Mouse (Mus musculus) cerebellum, postnatal 14 days (tissue): ENCODE results near the gene Tnfrsf26.
"Not testable (repeated sequence)": the region's sequence is repeated elsewhere in the genome, so short reads cannot be mapped to it uniquely, and the experiment has no call there.

ENCODE experiments used
- DNase-seq, 2 experiments: peaks; one replicate each; pipeline ENCODE4 v3.0.0; 2021; ENCODE audit warnings: mixed read lengths in 2 of 2

Gene Tnfrsf26

DNA sequence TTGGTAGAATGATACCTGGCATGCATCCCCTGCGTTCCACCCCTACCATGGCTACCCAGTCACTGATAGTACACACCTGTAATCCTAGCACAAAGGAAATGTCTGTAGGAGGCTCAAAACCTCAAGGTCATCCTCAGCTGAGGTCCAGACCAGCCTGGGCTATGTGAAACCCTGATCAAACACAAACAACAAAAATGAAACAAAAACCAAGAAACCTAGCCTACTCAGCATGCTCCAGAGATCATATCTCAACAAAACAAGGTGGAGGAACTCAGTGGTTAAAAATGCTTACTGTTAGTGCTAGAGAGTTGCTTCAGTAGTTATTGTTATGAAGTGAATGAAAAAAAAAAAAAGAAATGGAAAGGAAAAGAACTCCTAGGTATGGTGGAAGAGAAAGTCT, at the start of gene Tnfrsf26:
Gene Tnfrsf26, minus strand, starts transcription at position 183 of the 400 bp plus-strand sequence.
- DNase-seq = no peak

DNA sequence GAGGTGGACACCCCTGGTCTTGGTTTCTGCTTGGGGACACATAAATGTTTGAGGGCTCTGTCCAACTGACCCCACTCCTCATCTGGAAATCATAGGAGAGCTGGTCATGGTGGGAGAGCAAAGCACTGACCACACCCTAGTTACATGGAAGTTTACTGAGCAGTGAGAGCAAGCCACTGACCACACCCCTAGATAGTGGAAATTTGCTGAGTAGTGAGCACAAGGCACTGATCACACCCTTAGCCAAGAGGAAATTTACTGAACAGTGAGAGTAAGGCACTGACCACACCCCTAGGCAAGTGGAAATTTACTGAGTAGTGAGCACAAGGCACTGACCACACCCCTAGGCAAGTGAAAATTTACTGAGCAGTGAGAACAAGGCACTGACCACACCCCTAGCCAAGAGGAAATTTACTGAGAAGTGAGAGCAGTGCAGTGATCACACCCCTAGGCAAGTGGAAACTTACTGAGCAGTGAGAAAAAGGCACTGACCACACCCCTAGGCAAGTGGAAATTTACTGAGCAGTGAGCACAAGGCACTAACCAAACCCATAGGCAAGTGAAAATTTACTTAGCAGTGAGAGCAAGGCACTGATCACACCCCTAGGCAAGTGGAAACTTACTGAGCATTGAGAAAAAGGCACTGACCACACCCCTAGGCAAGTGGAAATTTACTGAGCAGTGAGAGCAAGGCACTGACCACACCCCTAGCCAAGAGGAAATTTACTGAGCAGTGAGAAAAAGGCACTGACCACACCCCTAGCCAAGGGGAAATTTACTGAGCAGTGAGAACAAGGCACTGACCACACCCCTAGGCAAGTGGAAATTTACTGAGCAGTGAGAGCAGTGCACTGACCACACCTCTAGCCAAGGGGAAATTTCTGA, 38.1 kb upstream of the Tnfrsf26 start:
- no peak for DNase-seq

DNA sequence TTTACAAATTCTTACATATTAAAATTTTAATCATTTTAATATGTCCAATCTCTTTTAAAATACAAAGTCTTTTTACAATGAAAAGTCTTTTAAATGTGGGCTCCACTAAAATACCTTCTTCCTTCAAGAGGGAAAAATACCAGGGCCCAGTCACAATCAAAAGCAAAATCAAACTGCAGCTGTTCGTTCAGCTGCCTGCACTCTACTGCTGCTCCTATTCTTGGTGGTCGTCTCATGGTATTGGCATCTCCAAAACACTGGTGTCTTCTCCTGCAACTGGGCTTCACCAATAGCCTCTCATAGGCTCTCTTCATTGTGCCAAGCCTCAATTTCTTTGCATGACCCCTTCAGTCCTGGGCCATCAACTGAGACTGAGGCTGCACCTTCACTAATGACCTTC, 34.9 kb upstream of the Tnfrsf26 start:
- no peak for DNase-seq

- no peak for DNase-seq
Observed at GRCm38 (mm10) chr7:143660797-143661196, 32.3 kb upstream of the Tnfrsf26 start.

DNA sequence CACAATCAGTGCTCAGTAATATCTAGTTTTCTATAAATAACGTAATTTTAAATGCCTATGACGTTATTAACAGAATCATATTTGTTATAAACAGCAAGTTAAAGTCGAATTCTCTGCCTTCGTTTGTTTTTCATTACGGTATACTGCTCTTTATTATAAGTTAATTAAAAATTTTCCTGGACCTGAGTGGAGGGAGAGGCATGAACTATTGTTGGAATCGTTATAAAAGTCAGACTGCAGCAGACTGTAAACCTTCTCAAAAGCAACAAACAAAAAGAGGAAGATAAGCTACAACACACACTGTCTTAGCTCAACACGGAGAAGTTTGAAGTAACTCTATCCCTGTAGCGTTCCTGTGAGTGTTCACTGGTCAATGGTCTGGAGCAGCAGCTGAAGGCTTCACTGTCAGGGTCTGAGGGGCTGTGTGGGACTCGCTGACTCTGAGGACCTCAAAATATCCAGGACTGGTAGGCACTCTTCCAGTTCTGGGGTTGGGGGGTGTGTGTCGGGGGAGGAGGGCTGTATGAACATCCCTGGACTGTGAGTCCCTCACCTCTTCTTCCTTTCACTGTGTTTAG, 21.3 kb upstream of the Tnfrsf26 start:
- DNase-seq = not testable (repeated sequence)

DNA sequence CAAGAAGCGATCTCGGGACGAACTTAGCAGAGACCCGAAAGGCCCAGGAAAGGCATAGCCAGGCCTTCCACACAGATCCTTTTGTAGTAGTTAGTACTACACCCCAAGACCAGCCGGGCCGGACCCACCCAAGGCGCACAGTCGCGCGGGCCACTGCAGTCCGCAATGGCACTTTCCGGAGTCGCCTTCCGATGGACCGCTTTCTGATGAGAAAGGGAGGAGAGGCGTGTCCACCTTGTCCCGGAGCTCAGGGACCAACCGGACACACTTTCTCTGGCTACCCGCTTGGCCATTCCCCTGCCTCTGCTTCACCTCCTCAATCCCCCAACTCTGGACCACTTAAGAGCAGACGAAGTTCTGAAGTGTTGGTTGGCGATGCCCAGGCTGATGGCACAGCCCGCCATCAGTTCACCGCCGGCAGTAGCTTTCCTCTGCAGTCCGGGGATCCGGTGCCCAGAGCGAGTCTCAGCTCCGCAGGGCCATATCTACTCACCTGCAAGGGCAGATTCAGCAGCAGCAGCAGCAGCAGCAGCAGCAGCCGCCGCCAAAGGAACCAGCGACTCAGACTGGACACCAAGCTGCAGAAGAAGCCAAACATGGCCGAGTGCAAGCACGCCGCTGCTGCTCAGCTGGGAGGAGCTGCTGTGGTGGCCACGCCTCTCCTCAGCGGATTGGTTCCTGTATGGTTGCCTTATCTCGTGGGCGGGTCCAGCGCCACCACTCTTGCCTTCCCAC, 20.7 kb upstream of the Tnfrsf26 start, which contains the start of gene Tnfrsf22:
Gene Tnfrsf22, minus strand, starts transcription at position 628 of the 735 bp plus-strand sequence.
- DNase-seq = peak; percentile 70 to 75

- DNase-seq = not testable (repeated sequence)
Observed at GRCm38 (mm10) chr7:143643949-143644348, 15.4 kb upstream of the Tnfrsf26 start.

DNA sequence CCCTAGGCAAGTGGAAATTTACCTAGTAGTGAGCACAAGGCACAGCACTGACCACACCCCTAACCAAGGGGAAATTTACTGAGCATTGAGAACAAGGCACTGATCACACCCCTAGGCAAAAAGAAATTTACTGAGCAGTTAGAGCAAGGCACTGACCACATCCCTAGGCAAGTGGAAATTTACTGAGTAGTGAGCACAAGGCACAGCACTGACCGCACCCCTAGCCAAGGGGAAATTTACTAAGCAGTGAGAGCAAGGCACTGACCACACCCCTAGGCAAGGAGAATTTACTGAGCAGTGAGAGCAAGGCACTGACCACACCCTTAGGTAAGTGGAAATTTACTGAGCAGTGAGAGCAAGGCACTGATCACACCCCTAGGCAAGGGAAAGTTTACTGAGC, 8.2 kb upstream of the Tnfrsf26 start:
- DNase-seq = no peak

DNA sequence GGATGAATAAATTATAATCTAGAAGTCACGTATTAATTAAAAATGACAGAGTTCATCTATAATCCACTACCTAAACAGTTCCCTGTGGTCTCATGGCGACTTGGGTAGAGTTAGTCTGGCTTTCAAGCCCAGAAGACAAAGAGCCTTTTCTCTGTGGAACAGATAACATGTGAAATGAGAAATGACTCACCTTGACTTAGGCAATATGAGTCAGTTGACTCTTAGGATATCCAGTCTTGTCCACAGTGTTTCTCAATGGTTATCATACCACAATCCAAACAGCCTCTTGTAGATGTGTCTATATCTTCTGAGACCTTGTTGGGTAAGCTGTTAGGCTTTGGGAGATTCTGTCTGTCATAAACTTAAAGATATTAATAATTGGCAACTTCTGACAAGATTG, 3.0 kb upstream of the Tnfrsf26 start:
- DNase-seq = no peak

- DNase-seq = no peak
Observed at GRCm38 (mm10) chr7:143629501-143629900, 979 bp upstream of the Tnfrsf26 start.

GRCm38 (mm10) chr7:143627555-143628286, 801 bp downstream of the Tnfrsf26 start:
- no peak for DNase-seq

DNA sequence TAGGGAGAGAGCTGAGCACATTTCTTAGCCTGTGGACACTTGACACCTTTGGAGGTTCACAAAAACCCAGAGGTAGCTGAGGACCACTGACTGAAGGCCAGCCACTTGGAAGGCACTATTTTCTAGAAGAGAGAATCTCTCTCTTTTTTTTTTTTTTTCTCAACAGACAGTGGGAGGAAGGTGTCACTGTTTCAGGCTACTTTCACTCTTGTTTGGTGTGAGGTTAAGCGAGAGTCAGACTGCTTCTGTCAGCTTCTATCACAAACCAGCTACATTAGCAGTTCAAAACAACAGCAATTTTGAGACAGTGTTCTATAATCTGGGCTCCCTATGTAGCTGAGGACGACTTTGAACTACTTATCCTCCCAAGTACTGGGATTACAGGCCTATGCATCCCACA, 2.3 kb downstream of the Tnfrsf26 start:
- no peak for DNase-seq

DNA sequence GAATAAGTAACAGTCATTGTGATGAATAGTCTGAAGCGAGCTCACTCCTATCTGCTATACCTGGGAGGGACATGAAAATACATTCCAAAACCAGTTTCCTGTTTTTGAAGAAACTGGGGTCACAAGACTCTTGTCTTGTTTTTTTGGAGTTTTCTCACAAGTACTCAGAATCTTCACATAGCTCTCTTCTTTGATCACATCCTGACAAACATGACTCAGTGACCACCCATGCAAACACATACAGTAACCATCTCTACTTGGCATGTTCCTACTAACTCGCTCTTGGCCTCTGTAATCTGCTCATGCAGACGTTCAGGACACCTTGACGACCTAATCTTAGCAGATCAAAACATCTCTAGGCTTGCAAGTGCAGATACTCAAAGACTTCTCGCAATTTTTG, 3.4 kb downstream of the Tnfrsf26 start:
- no peak for DNase-seq

DNA sequence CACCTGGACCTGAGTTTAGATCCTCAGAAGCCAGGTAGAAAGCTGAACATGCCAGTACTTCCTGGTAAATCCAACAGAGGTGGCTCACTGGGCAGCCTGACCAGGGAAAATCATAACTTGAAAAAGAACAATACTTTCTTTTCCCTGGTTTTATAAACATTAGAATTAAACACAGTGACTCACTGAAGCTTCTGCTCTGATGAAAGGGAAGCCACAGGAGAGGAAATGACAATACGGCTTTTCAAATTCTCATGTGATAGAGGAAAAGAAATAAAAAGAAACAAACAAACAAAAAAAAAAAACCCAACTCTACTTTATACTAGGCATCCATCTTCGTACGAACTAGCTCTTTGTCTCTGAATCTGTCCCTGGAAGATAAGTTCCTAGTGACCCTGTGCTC, 4.0 kb downstream of the Tnfrsf26 start:
- DNase-seq = no peak

GRCm38 (mm10) chr7:143620951-143621350, 7.6 kb downstream of the Tnfrsf26 start:
- DNase-seq = peak in 1 of 2 experiments; percentile 11

- DNase-seq = no peak
Observed at GRCm38 (mm10) chr7:143614404-143615135, 14.0 kb downstream of the Tnfrsf26 start.

DNA sequence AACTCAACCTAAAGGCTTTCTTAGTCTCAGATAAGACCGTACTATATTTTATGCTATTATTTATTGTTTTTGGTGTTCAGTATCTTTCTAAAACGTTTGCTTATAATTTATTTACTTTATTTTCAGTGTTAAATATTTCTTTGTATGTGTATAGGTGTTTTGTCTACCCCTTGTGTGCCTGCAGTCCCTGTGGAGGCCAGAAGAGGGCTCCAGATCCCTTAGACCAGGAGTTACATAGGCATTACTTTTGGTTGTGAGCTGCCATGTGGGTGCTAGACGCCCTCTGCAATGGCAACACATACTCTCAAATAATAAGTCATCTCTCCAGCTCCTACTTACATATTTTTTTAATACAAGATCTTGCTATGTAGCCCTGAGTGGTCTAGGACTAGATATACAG, 16.3 kb downstream of the Tnfrsf26 start:
- no peak for DNase-seq

DNA sequence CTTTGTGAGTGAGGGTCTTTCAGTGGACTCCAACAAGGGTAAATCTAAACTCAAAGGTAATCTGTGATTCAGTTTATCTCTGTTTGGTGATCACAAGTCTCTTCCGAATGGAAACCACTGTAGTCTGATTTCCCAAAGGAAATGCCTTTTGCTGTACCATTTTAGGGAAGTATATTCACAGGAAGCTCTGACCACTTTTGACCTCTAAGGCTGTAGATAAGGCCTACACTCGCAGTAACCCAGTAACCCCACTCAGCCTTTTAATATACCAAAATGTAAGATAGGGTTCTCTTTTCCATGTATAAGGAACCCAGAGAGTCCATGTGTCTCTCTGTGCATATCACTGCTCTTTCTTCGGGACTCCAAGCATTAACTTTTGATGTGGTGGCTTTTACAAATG, 23.2 kb downstream of the Tnfrsf26 start:
- no peak for DNase-seq

GRCm38 (mm10) chr7:143604889-143605288, 23.6 kb downstream of the Tnfrsf26 start:
- no peak for DNase-seq

- DNase-seq = no peak
Observed at GRCm38 (mm10) chr7:143601705-143602104, 26.8 kb downstream of the Tnfrsf26 start.

DNA sequence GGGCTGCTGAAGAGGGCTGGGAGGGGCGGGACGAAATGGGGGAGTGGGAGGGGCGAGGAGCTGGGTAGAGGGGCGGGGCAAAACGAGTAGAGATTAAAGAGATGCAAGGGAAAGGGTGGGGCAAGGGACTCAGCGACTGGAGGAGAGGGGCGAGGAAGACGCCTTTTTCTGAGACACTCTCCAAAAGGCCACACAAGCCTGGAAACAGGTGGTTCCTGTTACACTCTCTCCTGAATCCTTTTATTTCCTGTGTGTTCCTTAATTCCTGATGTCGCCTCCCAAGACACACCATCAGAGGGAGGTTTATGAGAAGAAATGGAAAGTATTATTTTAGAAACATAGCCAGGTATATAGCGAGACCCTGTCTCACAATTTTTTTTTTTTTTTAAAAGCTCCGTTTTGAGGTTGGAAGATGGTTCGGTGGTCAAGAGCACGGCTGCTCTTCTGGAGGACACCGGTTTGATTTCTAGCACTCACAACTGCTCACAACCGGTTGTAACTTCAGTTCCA, 28.2 kb downstream of the Tnfrsf26 start:
- no peak for DNase-seq
